Mouse (Mus musculus): ENCODE data around the gene Sardh.

GRCm38 (mm10) chr2:27246712-27247486 lies 1.2 kb downstream of the Sardh start:
- TF ChIP-seq CTCF (IDR thresholded peaks at IDR 0.05; ENCODE audit: low read depth, low read length): no peak
- TF ChIP-seq POLR2A (IDR thresholded peaks at IDR 0.05; ENCODE audit: insufficient read depth, low read length): no peak
